Mouse (Mus musculus): ENCODE measurements around the gene Fadd. TPM values are rescaled to one million over a fixed set of nuclear protein-coding genes. Genes with fewer than 3 reads are reported as not detected.

Fadd gene
- total RNA-seq, 2 experiments from 2014 or later: 0.91 to 6.7 TPM

DNA sequence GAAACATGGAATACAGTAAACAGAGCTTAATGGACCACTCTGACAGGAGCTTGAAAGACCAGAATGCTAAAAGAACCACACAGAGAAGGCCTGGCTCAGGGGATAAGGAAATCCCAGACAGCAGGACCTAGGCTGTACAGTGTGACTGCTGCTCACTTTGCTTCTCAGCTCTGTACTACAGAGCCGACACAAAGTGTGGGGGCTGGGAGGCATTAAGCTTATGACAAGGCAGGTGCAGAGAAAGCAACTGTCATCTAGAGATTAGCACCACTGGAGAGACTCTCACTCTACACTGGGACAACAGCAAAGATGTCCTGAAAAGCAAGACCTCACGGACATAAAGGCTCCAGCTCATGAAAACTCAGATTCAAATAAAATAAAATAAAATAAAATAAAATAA lies 43.1 kb downstream of the Fadd start:
- peak; percentile 43 for ATAC-seq (replicated peaks; ENCODE audit: low FRiP score, poor library complexity, severe bottlenecking)

DNA sequence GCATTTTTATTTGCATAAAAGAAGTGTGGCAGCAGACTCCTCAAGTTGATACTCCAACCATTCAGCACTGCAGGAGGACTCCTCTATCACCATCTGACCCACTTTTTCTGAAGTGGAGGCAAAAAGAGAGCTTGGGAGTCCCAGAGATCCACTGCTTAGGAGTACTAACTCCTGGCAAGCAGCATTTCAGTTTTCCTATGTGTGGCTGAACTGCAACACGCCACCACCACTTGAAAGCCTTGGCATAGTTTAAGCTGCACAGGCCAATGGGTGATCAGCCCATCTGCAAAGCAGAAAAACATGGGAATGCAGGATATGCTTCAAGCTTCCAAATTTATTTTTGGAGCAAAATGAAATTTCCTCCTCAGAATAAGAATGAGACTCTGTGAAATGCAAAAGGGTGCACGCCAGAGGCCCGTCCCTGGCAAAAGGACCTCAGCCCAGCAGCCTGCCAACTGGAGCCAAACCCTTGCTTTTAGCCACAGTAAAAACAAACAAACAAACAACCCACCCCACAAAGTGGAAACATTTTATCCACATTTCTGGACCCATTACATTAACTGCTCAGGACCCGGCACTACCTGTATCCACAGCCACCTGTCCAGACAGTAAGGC lies 44.1 kb downstream of the Fadd start:
- no peak for ATAC-seq (replicated peaks; ENCODE audit: low FRiP score, poor library complexity, severe bottlenecking)

DNA sequence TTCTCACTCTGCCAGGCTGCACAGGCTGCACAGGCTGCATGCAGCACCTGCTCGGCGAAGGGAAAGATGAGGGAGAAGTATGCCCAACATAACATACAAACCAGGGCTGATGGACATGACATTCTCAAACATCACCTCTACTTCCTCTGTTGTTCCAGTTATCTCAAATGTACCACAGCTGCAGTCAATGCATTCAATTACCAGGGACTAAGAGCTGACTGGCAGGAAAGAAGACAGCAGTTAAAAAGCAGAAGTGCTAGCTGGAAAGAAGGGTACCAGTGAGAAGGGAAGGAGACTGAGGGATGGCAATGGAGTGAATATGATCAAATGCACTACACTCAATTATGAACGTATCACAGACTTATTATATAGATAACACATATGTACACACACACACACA lies 45.9 kb downstream of the Fadd start:
- no peak for ATAC-seq (replicated peaks; ENCODE audit: low FRiP score, poor library complexity, severe bottlenecking)

DNA sequence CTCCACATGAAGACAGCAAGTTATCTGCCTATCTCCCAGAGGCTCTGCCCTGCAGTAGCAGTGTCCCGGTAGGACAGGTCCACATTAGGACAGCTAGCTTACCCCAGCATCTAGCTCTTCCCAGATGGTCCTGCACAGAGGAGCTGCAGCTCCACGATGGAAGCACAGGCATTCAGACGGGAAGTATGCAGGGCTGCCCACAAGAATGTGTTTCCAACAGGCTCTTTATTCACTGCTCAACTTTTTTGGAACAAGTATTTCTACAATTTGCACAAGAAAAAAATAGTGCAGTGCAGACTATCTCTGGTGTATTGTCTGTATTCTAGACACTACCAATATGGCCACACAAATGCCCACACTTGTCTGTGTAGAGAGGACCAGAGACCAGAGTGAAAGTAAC lies 47.5 kb downstream of the Fadd start:
- no peak for ATAC-seq (replicated peaks; ENCODE audit: low FRiP score, poor library complexity, severe bottlenecking)

DNA sequence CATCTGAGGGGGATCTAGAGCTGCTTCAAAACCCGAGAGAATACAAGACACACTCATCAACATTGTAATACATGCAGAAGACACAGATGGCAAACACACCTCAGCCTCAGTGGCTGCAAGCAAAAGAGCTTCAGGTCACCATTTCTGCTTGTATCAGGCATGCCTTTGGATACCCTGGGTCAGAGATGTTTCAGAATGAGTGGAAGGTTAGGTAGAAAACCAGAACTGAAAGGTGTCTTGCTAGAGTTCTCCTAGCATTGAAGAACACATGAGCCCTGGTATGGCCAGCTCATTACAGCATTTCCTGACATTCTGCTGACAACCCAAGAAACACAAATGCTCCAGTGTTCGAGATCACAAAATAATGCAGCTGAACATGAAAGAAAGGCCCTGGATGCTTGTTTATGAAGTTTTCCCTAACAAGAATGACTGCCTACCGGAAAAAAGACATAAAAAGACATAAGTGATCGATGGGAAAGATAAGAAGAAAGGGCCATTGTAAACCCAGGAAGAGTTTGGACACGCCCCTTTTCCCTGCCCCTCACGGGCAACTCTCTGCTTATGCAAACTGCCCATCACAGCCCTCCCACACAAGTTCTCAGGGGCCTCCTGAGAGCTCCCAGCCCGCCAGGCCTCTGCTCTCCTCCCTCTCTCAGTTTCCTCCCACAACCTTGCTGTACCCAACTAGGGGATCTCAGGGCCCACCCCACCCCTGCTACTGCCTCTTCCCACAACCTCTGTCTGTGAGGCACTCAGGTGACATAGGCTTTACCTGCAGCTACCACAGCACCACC lies 50.5 kb downstream of the Fadd start:
- ATAC-seq (replicated peaks; ENCODE audit: low FRiP score, poor library complexity, severe bottlenecking): no peak

DNA sequence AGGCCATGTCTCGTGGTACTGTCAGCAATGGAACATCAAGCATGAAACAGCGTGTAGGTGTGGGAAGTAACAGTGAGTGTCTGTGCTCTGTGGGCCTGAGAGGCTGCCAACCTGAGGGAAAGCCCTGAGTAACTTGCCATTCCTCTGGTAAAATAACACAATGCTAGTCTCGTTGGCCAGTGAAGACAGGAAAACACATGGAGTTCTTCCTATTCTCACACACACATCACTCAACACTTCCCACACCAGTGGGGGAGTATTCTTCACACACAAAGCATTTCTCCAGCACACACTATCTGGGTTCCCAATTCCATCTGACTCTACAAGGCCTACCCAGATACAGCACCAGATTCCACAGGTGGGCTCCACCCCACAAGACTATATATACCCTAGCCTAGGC lies 52.4 kb downstream of the Fadd start:
- no peak for ATAC-seq (replicated peaks; ENCODE audit: low FRiP score, poor library complexity, severe bottlenecking)

DNA sequence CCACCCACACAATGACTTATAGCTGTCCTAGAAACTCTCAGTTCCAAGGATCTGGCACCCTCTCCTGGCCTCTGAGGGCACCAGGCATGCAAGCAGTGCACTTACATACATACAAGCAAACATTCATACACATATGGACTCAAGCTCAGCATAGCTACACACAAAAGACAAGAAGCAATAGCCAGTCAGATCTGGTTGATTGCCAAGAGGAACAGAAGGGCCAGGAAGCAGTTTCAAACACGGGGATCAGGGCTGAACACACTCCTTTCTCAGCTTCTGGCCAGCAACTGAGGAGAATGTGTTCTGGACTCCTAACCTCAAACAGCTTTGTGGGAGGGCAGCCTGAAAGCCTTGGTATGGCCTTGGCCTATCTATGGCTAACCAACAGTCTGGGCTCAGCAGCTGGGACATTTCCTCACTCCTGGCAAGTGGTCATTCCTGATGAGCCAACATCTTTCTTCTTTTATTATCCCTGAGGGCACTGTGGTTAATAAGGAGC lies 54.5 kb downstream of the Fadd start:
- no peak for ATAC-seq (replicated peaks; ENCODE audit: low FRiP score, poor library complexity, severe bottlenecking)

Other genes with a start within 250 kb of the Fadd start
- 1.3 and 4.3 TPM in 2 replicates for gene Cttn, start 111.5 kb downstream of the Fadd start, total RNA-seq (2015; ENCODE audit: low replicate concordance)
- gene Cttn, start 111.5 kb downstream of the Fadd start, total RNA-seq (2017; ENCODE audit: low replicate concordance): 4.1 and 6.9 TPM in 2 replicates
- gene Ppfia1, start 28.7 kb downstream of the Fadd start, total RNA-seq (2015; ENCODE audit: low replicate concordance): 24.9 and 83.4 TPM in 2 replicates
- 54.0 and 96.1 TPM in 2 replicates for gene Ppfia1, start 28.7 kb downstream of the Fadd start, total RNA-seq (2017; ENCODE audit: low replicate concordance)
- gene Ano1, start 169.5 kb upstream of the Fadd start, total RNA-seq (2015; ENCODE audit: low replicate concordance): not detected in 2 replicates
- gene Ano1, start 169.5 kb upstream of the Fadd start, total RNA-seq (2017; ENCODE audit: low replicate concordance): not detected in 2 replicates